Mouse (Mus musculus) hindbrain, embryonic 13.5 days (tissue): ENCODE measurements around the gene Zfp689. TPM values are rescaled to one million over a fixed set of nuclear protein-coding genes. Genes with fewer than 3 reads are reported as not detected.

Experiments
- ATAC-seq: fragments of 200-750 bp; cut with Nextera tagmentation; 2 replicates; pipeline ENCODE4 v1.8.0; 2017; ENCODE audit warnings: moderate TSS enrichment; ENCODE audit not compliant: low FRiP score
- H3K27ac ChIP-seq: fragments of 300-500 bp; sonication (generic); 2 replicates; pipeline ENCODE4 v1.5.1; 2015; ENCODE audit warnings: inconsistent platforms, mild to moderate bottlenecking, moderate library complexity
- H3K27me3 ChIP-seq: fragments of 300-500 bp; sonication (generic); 2 replicates; pipeline ENCODE4 v1.6.1; 2015; ENCODE audit warnings: mild to moderate bottlenecking, inconsistent platforms
- H3K36me3 ChIP-seq: fragments of 300-500 bp; sonication (generic); 2 replicates; pipeline ENCODE4 v1.6.1; 2015; ENCODE audit warnings: mild to moderate bottlenecking, inconsistent platforms
- H3K4me1 ChIP-seq: fragments of 300-500 bp; sonication (generic); replicated peaks from 2 replicates; pipeline ENCODE4 v1.6.1; 2015; ENCODE audit warnings: inconsistent platforms
- H3K4me2 ChIP-seq: fragments of 300-500 bp; sonication (generic); 2 replicates; pipeline ENCODE4 v1.6.1; 2015; ENCODE audit warnings: inconsistent platforms, mild to moderate bottlenecking, moderate library complexity
- H3K4me3 ChIP-seq: fragments of 300-500 bp; sonication (generic); 2 replicates; pipeline ENCODE4 v1.5.1; 2015; ENCODE audit warnings: mild to moderate bottlenecking, inconsistent platforms
- H3K9ac ChIP-seq: fragments of 300-500 bp; sonication (generic); 2 replicates; pipeline ENCODE4 v1.6.1; 2015; ENCODE audit warnings: mild to moderate bottlenecking, inconsistent platforms
- H3K9me3 ChIP-seq: fragments of 300-500 bp; sonication (generic); 2 replicates; pipeline ENCODE4 v1.6.1; 2016; ENCODE audit warnings: inconsistent platforms
- WGBS: fragments of 180-500 bp; shearing (Covaris S2); methylation state at CpG from one replicate; pipeline ENCODE4 v1.1.7; 2015; 5-methylcytosine and 5-hydroxymethylcytosine counted together
- polyA plus RNA-seq: library from polyadenylated mRNA; unstranded; fragments of >200 nt; fragmentation: Nextera tagmentation; extraction: Ambion mirVana; gene quantifications from 2 replicates; pipeline ENCODE4 v1.2.1, GENCODE M21; 2015

The Zfp689 gene
- polyA plus RNA-seq, 1 experiment from 2014 or later: 15.0 TPM

DNA sequence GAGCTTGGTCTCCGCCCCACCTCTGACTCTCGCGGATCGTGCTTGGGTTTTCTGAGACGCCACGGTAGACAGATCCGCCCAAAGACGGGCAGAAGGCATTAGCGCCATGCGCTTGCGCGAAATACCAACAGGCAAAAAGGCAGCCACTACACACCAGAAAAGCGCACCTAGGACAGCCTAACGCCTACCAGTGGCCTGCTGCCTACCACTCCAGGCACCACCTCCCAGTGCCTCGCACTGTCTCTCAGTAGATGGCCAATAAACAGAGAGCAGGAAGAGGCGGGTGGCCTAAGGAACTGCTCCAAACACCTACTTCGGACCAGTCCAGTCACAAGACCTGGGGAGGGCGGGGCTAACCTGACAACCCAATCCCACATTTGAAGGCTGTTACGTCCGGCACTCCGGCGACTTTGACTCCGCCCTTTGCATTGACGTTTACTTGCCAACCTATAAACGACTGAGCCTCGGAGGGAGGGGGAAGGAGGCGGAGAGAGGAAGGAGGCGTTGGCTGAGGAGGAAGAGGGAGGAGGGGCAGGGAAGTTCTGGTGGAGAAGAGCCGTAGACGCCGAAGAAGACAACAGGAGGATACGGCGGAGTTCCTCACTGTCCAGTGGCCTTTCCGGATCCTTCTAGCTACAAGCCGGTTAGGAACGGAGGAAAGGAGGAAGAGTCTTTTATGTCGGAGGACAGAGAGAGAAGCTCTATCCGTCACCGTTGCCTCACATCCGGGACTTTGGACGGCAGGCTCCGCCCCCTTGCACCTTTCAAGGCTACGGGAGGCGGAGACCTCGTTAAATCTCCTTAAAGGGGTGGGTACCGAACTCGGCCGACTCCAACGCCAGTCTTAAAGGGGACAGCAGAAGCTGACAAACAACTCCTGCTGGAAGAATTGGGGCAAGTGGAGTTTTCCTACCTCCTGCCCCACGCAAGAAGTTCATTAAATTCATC, 29.0 kb upstream of the Zfp689 start:
- Histone ChIP-seq H3K36me3 (peaks cover 57% of the 10 kb centered on the region), H3K9ac (peak overlapping the region; percentile 99), H3K9me3 (no peaks in the 10 kb centered on the region), H3K27ac (peak overlapping the region; percentile 94), H3K4me1 (peaks cover 46% of the 10 kb centered on the region), H3K4me2 (peak overlapping the region; percentile 100), H3K4me3 (peak overlapping the region; percentile 97), H3K27me3 (no peaks in the 10 kb centered on the region)
- under 1% methylated on average over 50 of the region's 50 CpGs for WGBS
- peak; percentile 94 for ATAC-seq

DNA sequence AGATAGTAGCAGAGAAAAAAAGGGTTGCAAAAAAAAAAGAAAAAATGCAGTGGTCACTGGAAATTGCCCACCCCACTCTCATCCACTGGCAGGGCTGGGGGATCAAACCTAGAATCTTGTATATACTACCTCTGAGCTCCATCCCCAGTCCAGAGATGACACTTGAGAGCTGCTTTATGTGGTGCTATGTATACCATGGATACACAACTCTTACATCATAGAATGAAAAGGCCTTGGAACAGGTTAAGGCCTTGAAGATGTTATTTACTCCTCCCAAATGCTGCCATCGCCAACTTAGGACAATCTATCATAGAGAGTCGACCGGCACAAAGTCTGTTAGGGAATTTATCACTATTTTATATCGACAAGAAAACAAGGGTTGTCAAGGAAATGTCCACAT, 27.9 kb upstream of the Zfp689 start:
- no peak for ATAC-seq
- H3K36me3 ChIP-seq: peaks cover 47% of the 10 kb centered on the region
- H3K9ac ChIP-seq: peak overlapping the region; percentile 99
- 78% methylated on average over 4 of the region's 4 CpGs for WGBS
- H3K27ac ChIP-seq: peak overlapping the region; percentile 94
- no peaks in the 10 kb centered on the region for H3K27me3 ChIP-seq
- H3K4me2 ChIP-seq: peak overlapping the region; percentile 100
- no peaks in the 10 kb centered on the region for H3K9me3 ChIP-seq
- H3K4me1 ChIP-seq: peaks cover 47% of the 10 kb centered on the region
- H3K4me3 ChIP-seq: peak overlapping the region; percentile 97

DNA sequence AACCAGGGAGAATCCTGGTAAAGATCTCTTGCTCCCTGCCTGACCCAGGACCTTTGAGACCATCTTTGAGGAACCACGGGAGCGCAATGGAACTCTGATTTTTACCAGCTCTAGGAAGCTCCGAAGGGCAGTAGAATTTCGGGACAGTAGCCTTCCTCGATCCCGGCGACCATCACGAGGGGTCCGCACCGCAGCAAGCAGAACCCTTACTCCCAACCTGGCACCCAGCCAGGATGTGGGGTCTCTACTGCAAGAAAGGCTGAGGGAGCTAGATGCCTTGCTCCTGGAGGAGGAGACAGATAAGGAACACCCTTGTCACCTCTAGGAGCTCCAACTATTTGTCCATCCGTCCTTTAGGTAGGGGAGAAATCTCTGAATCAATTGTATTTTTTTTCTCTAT, 27.4 kb upstream of the Zfp689 start:
- Histone ChIP-seq H3K36me3 (peaks cover 42% of the 10 kb centered on the region), H3K9ac (no peak overlapping the region), H3K9me3 (no peaks in the 10 kb centered on the region), H3K27me3 (no peaks in the 10 kb centered on the region), H3K27ac (no peak overlapping the region), H3K4me2 (no peak overlapping the region), H3K4me3 (no peak overlapping the region), H3K4me1 (peaks cover 46% of the 10 kb centered on the region)
- WGBS: 97% methylated on average over 11 of the region's 11 CpGs
- ATAC-seq: no peak

DNA sequence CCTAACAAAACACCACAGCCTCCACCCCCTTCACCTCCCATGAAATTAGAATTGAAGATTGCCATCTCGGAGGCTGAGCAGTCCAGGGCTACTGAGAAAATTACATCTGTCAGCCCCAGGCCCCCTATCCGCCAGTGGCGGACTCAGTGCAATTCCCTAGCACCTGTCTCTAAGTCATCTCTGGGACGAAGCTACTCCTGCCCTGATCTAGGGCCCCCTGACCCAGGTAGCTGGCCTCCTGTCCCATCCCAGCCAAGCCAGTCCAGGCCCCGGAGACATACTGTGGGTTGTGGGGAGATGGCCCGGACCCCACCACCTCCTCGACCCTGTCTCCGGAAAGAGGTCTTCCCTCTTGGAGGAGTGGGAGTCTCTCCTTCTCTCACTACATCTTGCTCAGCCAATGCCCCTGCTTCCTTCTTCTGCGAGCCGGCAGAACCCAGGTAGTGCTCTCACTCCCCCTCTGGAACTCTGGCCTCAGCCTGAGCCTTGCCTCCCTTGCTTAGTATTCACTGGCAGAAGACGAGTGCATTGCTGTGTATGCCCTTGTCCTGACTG, 26.3 kb upstream of the Zfp689 start:
- no peak for ATAC-seq
- Histone ChIP-seq H3K9ac (no peak overlapping the region), H3K4me1 (peaks cover 35% of the 10 kb centered on the region), H3K36me3 (peaks cover 35% of the 10 kb centered on the region), H3K4me3 (no peak overlapping the region), H3K27ac (peak overlapping the region; percentile 18; the same call in 1 of the 2 replicates), H3K4me2 (no peak overlapping the region), H3K9me3 (no peaks in the 10 kb centered on the region), H3K27me3 (no peaks in the 10 kb centered on the region)
- 95% methylated on average over 11 of the region's 11 CpGs for WGBS

DNA sequence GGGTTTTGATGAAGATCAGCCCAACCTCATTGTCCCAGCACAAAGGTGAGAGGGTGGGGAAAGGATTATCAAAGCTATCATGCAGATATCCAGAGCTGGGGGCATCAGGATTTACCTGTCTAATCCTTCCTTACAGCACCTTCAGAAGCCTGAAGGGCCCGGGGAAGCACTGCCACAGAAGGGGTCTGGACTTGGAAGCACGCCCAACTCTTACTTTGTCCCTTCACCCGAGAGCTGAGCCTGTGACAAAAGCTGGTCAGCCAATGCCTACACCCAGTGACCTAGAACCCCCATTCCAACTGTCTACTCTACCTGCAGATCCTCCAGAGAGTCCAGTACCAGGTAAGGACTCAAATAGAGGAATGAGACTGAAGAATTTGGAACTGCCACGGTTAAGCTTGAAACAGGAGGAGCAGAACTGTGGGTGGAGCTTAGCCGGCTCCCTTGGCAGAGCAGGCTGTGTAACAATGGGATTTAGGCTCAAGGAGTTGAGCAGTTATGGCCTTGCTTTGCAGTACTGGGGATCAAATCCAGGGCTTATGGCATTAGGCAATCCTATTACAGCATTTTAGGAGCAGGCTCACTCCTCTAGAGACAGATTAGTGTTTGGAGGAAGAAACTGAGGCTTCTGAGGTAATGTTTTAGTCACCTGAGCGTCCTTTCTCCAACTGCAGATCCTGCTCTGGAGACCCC, 25.6 kb upstream of the Zfp689 start:
- peak overlapping the region; percentile 25; the same call in 1 of the 2 replicates for H3K9ac ChIP-seq

DNA sequence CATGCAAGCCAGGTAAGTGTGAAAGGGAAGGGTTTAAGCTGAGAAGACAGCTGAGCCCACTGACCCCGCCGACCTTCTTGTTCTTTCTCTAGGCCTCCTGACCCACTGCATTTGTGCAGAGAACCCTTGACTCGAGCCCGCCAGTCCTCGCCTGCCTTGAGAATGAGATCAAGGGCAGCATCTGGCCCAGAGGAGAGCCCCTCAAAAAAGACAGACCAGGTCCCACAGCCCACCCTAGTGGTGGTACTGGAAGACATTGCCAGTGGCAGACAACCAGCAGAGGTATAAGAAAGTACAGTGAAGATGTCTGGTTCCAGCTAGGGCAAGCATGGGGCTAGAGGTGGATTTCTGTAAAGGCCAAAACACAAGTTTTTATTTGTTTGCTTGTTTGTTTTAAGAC, 24.7 kb upstream of the Zfp689 start:
- H3K9ac ChIP-seq: no peak overlapping the region
- peaks cover 39% of the 10 kb centered on the region for H3K4me1 ChIP-seq
- ATAC-seq: no peak
- H3K9me3 ChIP-seq: no peaks in the 10 kb centered on the region
- WGBS: 85% methylated on average over 5 of the region's 5 CpGs
- H3K27ac ChIP-seq: no peak overlapping the region
- no peak overlapping the region for H3K4me2 ChIP-seq
- H3K4me3 ChIP-seq: no peak overlapping the region
- no peaks in the 10 kb centered on the region for H3K27me3 ChIP-seq
- peaks cover 35% of the 10 kb centered on the region for H3K36me3 ChIP-seq

More for the DNA sequence above, 25.6 kb upstream of the Zfp689 start:
- Histone ChIP-seq H3K4me1 (peaks cover 35% of the 10 kb centered on the region), H3K4me2 (no peak overlapping the region), H3K4me3 (no peak overlapping the region), H3K9me3 (no peaks in the 10 kb centered on the region), H3K36me3 (peaks cover 35% of the 10 kb centered on the region), H3K27ac (peak overlapping the region; percentile 18; the same call in 1 of the 2 replicates), H3K27me3 (no peaks in the 10 kb centered on the region)
- ATAC-seq: no peak
- WGBS: 89% methylated on average over 6 of the region's 6 CpGs

DNA sequence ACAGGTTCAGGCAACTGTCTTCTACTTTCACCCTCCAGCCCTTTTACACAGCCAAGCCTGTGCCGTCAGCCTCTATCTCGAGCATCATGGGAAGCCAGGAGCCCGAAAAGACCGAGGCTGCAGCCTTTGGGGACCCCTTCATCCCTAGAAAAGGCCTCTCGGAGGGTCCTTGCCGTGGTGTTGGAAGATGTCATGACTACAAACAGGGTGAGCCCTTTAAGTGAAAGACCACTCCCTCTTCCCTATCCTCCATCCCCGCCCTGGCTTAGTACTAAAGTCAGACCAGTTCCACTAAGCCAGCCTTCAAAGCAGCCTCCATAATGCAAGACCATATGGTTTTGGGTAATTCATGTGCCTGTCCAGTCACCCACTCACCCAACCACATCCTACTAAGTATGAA, 23.1 kb upstream of the Zfp689 start:
- peak; percentile 4; the same call in 1 of the 2 replicates for ATAC-seq
- Histone ChIP-seq H3K4me1 (peaks cover 34% of the 10 kb centered on the region), H3K27me3 (no peaks in the 10 kb centered on the region), H3K4me3 (peak overlapping the region; percentile 90), H3K27ac (peak overlapping the region; percentile 99), H3K9me3 (no peaks in the 10 kb centered on the region), H3K9ac (peak overlapping the region; percentile 97), H3K4me2 (peak overlapping the region; percentile 85), H3K36me3 (peaks cover 46% of the 10 kb centered on the region)
- WGBS: under 1% methylated on average over 7 of the region's 7 CpGs

DNA sequence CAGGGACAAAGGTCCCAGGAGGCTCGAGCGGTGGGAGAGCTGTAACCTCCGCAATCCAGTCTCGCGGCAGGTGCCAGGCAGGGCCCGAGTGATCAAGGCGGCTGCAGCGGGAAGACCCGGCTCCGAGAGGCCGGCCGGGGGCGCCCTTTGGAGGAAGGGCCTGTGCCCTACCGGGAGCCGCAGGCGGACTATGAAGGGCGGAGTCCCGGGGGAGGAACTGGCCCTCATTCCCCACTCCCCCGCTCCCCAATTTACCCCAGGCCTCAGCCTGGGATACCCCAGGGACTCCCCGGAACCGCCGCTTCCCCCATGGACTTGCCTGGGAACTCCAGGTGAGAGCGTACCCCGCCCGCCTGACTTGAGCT, 22.7 kb upstream of the Zfp689 start:
- Histone ChIP-seq H3K4me2 (peak overlapping the region; percentile 85), H3K9me3 (no peaks in the 10 kb centered on the region), H3K27me3 (no peaks in the 10 kb centered on the region), H3K9ac (peak overlapping the region; percentile 97), H3K36me3 (peaks cover 50% of the 10 kb centered on the region), H3K4me1 (peaks cover 29% of the 10 kb centered on the region), H3K4me3 (peak overlapping the region; percentile 90), H3K27ac (peak overlapping the region; percentile 99)
- WGBS: 0% methylated on average over 25 of the region's 25 CpGs
- ATAC-seq: peak; percentile 34

DNA sequence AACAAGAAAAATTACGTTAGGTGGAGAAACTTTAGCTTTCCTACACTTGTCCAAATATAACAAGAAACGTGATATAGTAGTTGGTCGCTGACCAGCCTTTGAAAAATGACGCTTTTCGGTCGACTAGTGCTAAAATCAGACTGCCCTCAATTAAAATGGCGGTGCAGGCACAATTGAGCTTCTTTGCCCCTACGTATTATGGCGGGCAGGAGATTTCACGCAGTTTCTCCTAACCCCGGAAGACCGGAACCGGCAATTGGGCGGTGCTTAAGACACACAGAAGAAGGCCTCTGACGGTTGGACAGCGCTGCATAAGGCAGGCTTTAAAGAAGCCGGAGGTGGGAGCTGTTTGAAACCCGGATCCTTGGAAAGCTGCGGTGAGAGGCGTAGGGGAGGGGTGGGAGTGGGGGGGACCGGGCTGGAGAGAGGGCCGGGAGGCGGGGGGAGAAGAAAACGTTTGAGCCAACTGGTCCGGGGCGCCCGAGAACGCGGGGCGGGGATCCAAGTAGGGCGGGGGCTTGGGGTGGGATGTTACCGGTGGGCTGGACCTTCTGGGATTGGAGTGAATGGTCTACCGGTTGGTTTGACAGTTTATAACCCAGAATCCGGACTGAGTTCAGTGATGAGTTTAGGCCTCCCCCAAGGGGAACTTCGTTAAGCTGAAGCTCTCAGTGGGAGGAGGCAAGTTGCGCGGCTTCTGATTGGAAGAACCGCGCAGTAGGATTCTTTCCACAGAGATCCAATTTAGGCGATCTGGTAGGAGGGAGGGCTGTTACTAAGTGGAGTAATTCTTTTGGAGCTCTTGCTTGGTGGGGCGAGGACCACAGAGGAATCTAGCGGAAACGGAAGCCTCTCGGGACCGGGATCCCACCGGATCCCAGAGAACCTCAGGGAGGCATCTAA, 22.0 kb upstream of the Zfp689 start:
- Histone ChIP-seq H3K9me3 (no peaks in the 10 kb centered on the region), H3K27ac (peak overlapping the region; percentile 99), H3K9ac (peak overlapping the region; percentile 97), H3K36me3 (peaks cover 51% of the 10 kb centered on the region), H3K4me3 (peak overlapping the region; percentile 90), H3K4me1 (peaks cover 29% of the 10 kb centered on the region), H3K27me3 (no peaks in the 10 kb centered on the region), H3K4me2 (peak overlapping the region; percentile 85)
- peak; percentile 96 for ATAC-seq
- under 1% methylated on average over 45 of the region's 46 CpGs for WGBS

DNA sequence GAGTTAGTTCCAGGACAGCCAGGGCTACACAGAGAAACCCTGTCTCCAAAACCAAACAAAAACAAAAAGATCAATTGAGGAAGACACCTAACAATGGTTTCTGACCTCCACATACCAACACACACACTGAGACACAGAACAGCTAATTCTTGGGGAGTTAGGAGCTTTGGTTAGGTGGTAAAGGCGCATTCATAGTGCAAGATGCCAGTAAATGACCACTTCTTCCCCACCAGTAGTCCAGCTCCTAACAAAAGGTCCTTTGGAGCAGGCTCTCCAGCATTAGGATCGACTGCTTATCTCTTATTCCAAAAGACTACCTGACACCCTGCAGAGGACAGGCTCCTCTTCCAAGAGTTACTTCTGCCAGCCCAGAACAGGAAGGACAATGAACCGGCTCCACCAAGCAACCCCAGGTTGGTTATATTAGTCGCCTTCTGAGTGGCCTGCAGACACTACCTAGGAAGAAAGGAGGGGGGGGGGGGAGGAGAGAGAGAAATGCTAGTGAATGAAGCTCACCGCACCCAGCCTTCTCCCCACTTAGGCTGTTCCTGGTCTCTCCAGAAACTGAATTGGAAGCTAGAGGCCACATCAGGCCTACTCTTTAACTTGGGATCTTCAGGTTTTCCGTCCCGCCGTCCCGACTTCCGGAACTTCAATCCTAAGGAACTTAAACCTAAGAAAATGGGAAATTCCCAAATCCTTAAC, 21.2 kb upstream of the Zfp689 start:
- H3K36me3 ChIP-seq: peaks cover 49% of the 10 kb centered on the region
- no peaks in the 10 kb centered on the region for H3K27me3 ChIP-seq
- peak overlapping the region; percentile 90 for H3K4me3 ChIP-seq
- 10% methylated on average over 9 of the region's 10 CpGs for WGBS
- H3K4me2 ChIP-seq: peak overlapping the region; percentile 85
- peaks cover 29% of the 10 kb centered on the region for H3K4me1 ChIP-seq
- 0 out of 2 replicates have a peak, but pooled peaks have one; percentile 11 for ATAC-seq
- peak overlapping the region; percentile 97 for H3K9ac ChIP-seq
- no peaks in the 10 kb centered on the region for H3K9me3 ChIP-seq
- peak overlapping the region; percentile 99 for H3K27ac ChIP-seq

DNA sequence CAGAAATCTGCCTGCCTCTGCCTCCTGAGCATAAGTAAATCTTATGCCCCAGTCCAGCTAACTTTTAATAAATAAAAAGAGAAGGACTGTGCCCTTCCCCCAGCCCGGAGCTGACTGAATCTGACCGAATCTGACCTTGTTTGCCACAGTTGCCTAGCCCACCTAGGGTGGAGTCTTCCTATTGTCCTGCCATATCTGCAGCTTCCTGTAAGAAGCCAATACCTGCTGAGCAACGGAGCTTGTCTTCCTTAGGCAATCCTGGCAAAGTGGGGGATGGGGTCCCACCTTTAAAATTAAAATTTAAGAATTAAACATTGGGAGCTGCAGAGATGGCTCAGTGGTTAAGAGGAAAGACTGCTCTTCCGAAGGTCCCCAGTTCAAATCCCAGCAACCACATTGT, 17.6 kb upstream of the Zfp689 start:
- peaks cover 12% of the 10 kb centered on the region for H3K4me1 ChIP-seq
- peaks cover 33% of the 10 kb centered on the region for H3K36me3 ChIP-seq
- WGBS: 98% methylated on average over 4 of the region's 4 CpGs
- H3K9me3 ChIP-seq: no peaks in the 10 kb centered on the region
- H3K4me2 ChIP-seq: no peak overlapping the region
- no peak for ATAC-seq
- no peak overlapping the region for H3K27ac ChIP-seq
- no peak overlapping the region for H3K4me3 ChIP-seq
- H3K9ac ChIP-seq: no peak overlapping the region
- no peaks in the 10 kb centered on the region for H3K27me3 ChIP-seq
